Mouse (Mus musculus) lung, postnatal 10 days (tissue): ENCODE data around the gene Hist3h2a.
"Not testable (repeated sequence)": the region's sequence is repeated elsewhere in the genome, so short reads cannot be mapped to it uniquely, and the experiment has no call there.

Experiments used
- DNase-seq: peaks from one replicate; pipeline ENCODE4 v3.0.0; 2021

Gene Hist3h2a

GRCm38 (mm10) chr11:58948542-58949479 is 5.7 kb upstream of the Hist3h2a start, which contains the start of gene Hist3h2ba:
TSS of gene Hist3h2ba (plus strand) at chr11:58948920.
- peak; percentile 49 for DNase-seq

- no peak for DNase-seq
These were observed 4.7 kb upstream of the Hist3h2a start for GRCm38 (mm10) chr11:58949480-58950431.

GRCm38 (mm10) chr11:58951210-58951609 is 3.3 kb upstream of the Hist3h2a start:
- no peak for DNase-seq

GRCm38 (mm10) chr11:58953351-58954169 is 925 bp upstream of the Hist3h2a start:
- no peak for DNase-seq

- DNase-seq: not testable (repeated sequence)
These were observed 390 bp upstream of the Hist3h2a start for GRCm38 (mm10) chr11:58954170-58954419.

GRCm38 (mm10) chr11:58955143-58955867 is 820 bp downstream of the Hist3h2a start:
- peak; percentile 48 for DNase-seq

GRCm38 (mm10) chr11:58955868-58956257 is 1.4 kb downstream of the Hist3h2a start:
- DNase-seq: no peak

GRCm38 (mm10) chr11:58957226-58957914 is 2.9 kb downstream of the Hist3h2a start:
- DNase-seq: no peak

GRCm38 (mm10) chr11:58958536-58958935 is 4.1 kb downstream of the Hist3h2a start:
- no peak for DNase-seq

GRCm38 (mm10) chr11:58959186-58959825 is 4.8 kb downstream of the Hist3h2a start:
- no peak for DNase-seq

- peak; percentile 88 for DNase-seq
These were observed 5.5 kb downstream of the Hist3h2a start for GRCm38 (mm10) chr11:58959921-58960465.

- DNase-seq: no peak
These were observed 7.1 kb downstream of the Hist3h2a start for GRCm38 (mm10) chr11:58961364-58962177.

GRCm38 (mm10) chr11:58963543-58963942 is 9.1 kb downstream of the Hist3h2a start:
- peak; percentile 70 for DNase-seq

- no peak for DNase-seq
These were observed 9.7 kb downstream of the Hist3h2a start for GRCm38 (mm10) chr11:58964216-58964615.

- no peak for DNase-seq
These were observed 10.7 kb downstream of the Hist3h2a start for GRCm38 (mm10) chr11:58965001-58965760.

GRCm38 (mm10) chr11:58967346-58967745 is 12.9 kb downstream of the Hist3h2a start:
- DNase-seq: peak; percentile 57

GRCm38 (mm10) chr11:58968551-58968950 is 14.1 kb downstream of the Hist3h2a start:
- no peak for DNase-seq

- no peak for DNase-seq
These were observed 14.5 kb downstream of the Hist3h2a start for GRCm38 (mm10) chr11:58969027-58969426.

- DNase-seq: peak; percentile 70
These were observed 15.2 kb downstream of the Hist3h2a start for GRCm38 (mm10) chr11:58969659-58970058.
